Mouse (Mus musculus) testis, adult 2 months (tissue): Measurements from ENCODE around the gene Cryba2.

Experiments
- CTCF ChIP-seq: fragments of 200-500 bp; IDR thresholded peaks from 2 replicates; pipeline ENCODE4 v1.5.1; 2012; ENCODE audit warnings: low read depth, mild to moderate bottlenecking, inconsistent platforms, low read length, moderate library complexity; ENCODE audit not compliant: control insufficient read depth, insufficient read depth, insufficient replicate concordance
- POLR2A ChIP-seq: fragments of 200-500 bp; IDR thresholded peaks from 2 replicates; pipeline ENCODE4 v1.6.1; 2012; ENCODE audit warnings: low read depth, mild to moderate bottlenecking, inconsistent platforms, low read length, moderate library complexity; ENCODE audit not compliant: control insufficient read depth

DNA sequence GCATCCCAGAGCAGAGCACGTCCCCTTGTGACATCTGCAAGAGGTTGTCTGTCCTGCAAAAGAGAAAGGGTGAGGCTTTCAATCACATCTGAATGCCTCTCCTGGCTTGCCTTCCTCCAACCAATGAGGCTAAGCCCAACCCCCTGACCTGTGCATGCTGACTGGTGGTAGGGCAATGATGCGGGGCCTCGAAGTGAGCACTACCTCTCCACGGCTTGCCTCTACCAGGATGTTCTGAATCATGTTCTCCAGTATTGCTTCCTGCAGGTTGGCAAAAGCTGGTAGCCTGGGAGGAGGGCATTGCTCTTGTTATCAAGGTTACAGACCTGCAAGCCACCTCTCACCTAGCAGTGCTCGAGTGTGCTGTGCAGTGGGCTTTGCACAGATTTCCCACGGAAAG is 9.2 kb upstream of the Cryba2 start:
- TF ChIP-seq POLR2A = no peak
- TF ChIP-seq CTCF = no peak
